ENCODE assay signal across 12 mouse cellular contexts in genomic region chr4:139716477-139717169, GRCm38 (mm10).
DNase-seq lines count a peak whose midpoint lies in the region; ATAC-seq and TF ChIP-seq lines count a peak whose summit lies in the region.
"Had no signal": no experiment of that assay in that cellular context is flagged by ENCODE, and none has a peak within 500 bp of the region (broad histone marks: within the 10 kb centered on the region; RNA-seq: fewer than 3 reads in every experiment).

No protein-coding gene starts in this region.

- no peak overlapping the region for H3K4me2 ChIP-seq in forebrain, postnatal 0 days (ENCODE audit: low read depth)
- H3K4me2 ChIP-seq in forebrain, embryonic 14.5 days (ENCODE audit: low read length) = no peak overlapping the region
- H3K4me2 ChIP-seq in heart, embryonic 12.5 days = no peak overlapping the region
- no peak overlapping the region for H3K4me2 ChIP-seq in intestine, embryonic 16.5 days (ENCODE audit: low read depth, low read length)
- H3K4me2 ChIP-seq: heart, embryonic 13.5 days had no signal

- TF ChIP-seq CTCF in forebrain, postnatal 0 days (IDR thresholded peaks at IDR 0.05; ENCODE audit: low read depth) = no peak
- TF ChIP-seq CTCF in layer of hippocampus, adult 2 months (conservative IDR thresholded peaks at IDR 0.05) = no peak

- no peaks in the 10 kb centered on the region for H3K36me3 ChIP-seq in forebrain, postnatal 0 days (ENCODE audit: insufficient read depth)
- no peaks in the 10 kb centered on the region for H3K36me3 ChIP-seq in forebrain, embryonic 14.5 days (ENCODE audit: control insufficient read depth, insufficient read depth, low read length)
- H3K36me3 ChIP-seq in heart, embryonic 12.5 days = no peaks in the 10 kb centered on the region
- no peaks in the 10 kb centered on the region for H3K36me3 ChIP-seq in intestine, embryonic 16.5 days (ENCODE audit: control insufficient read depth, insufficient read depth, low read length)
- H3K36me3 ChIP-seq: heart, embryonic 13.5 days had no signal

- no peak overlapping the region for H3K27ac ChIP-seq in forebrain, postnatal 0 days (ENCODE audit: low read depth, low read length)
- no peak overlapping the region for H3K27ac ChIP-seq in forebrain, embryonic 14.5 days (ENCODE audit: low read depth, low read length)
- H3K27ac ChIP-seq in layer of hippocampus, adult 2 months = no peak overlapping the region
- no peak overlapping the region for H3K27ac ChIP-seq in heart, embryonic 12.5 days (ENCODE audit: poor library complexity, severe bottlenecking)
- H3K27ac ChIP-seq in intestine, embryonic 16.5 days (ENCODE audit: low read length) = no peak overlapping the region
- H3K27ac ChIP-seq: heart, embryonic 13.5 days had no signal

- no peak overlapping the region for H3K4me3 ChIP-seq in forebrain, postnatal 0 days (ENCODE audit: low read depth, low read length)
- no peak overlapping the region for H3K4me3 ChIP-seq in forebrain, embryonic 14.5 days (ENCODE audit: low read depth, low read length)
- H3K4me3 ChIP-seq in layer of hippocampus, adult 2 months = no peak overlapping the region
- no peak overlapping the region for H3K4me3 ChIP-seq in heart, embryonic 12.5 days
- H3K4me3 ChIP-seq in intestine, embryonic 16.5 days (ENCODE audit: low read length) = no peak overlapping the region
- H3K4me3 ChIP-seq: heart, embryonic 13.5 days had no signal

- ATAC-seq in forebrain, postnatal 0 days = peak; percentile 36; the same call in 1 of the 2 replicates
- ATAC-seq in forebrain, embryonic 14.5 days = no peak
- no peak for ATAC-seq in heart, embryonic 12.5 days (ENCODE audit: insufficient number of reproducible peaks, low FRiP score)
- ATAC-seq in intestine, embryonic 16.5 days = no peak
- ATAC-seq: forebrain, embryonic 16.5 days had no signal

- peak; percentile 20 for DNase-seq in forebrain, postnatal 0 days
- DNase-seq in forebrain, embryonic 14.5 days (ENCODE audit: low spot score) = no peak
- DNase-seq in adrenal gland, adult (ENCODE audit: inconsistent age in 2 of 2, low spot score in 1 of 2) = peak; percentile 91 to 94
- peak; percentile 39 to 54 for DNase-seq in layer of hippocampus, adult 2 months (ENCODE audit: low spot score in 2 of 2)
- peak; percentile 36 to 48 for DNase-seq in right cerebral cortex, postnatal 10 days (ENCODE audit: low spot score in 2 of 2)
- DNase-seq in lung, postnatal 25 days (ENCODE audit: low spot score) = no peak
- DNase-seq: retina, postnatal 1 day; thymus, adult 2 months had no signal

- H3K9ac ChIP-seq in forebrain, postnatal 0 days = no peak overlapping the region
- no peak overlapping the region for H3K9ac ChIP-seq in forebrain, embryonic 14.5 days (ENCODE audit: low read length)
- no peak overlapping the region for H3K9ac ChIP-seq in heart, embryonic 12.5 days
- no peak overlapping the region for H3K9ac ChIP-seq in intestine, embryonic 16.5 days (ENCODE audit: low read depth, low read length)
- H3K9ac ChIP-seq: heart, embryonic 13.5 days had no signal

- H3K27me3 ChIP-seq in forebrain, postnatal 0 days (ENCODE audit: insufficient read depth, low read length) = no peaks in the 10 kb centered on the region
- H3K27me3 ChIP-seq in forebrain, embryonic 14.5 days (replicated peaks; ENCODE audit: control insufficient read depth, insufficient read depth, low read length) = no peaks in the 10 kb centered on the region; the same call in 1 of the 2 replicates
- H3K27me3 ChIP-seq in heart, embryonic 12.5 days (replicated peaks) = peaks cover 47% of the 10 kb centered on the region
- H3K27me3 ChIP-seq in intestine, embryonic 16.5 days (replicated peaks; ENCODE audit: control insufficient read depth, insufficient read depth, low read length) = 0 out of 2 replicates have a peak, but pooled peaks cover 3% of the 10 kb centered on the region

- WGBS in forebrain, postnatal 0 days = 77% methylated on average over 10 of the region's 10 CpGs
- 87% methylated on average over 10 of the region's 10 CpGs for WGBS in forebrain, embryonic 14.5 days
- 79% methylated on average over 10 of the region's 10 CpGs for whole genome bisulfite sequencing in heart, embryonic 12.5 days
- 82% methylated on average over 10 of the region's 10 CpGs for WGBS in intestine, embryonic 16.5 days

- H3K4me1 ChIP-seq in forebrain, postnatal 0 days (ENCODE audit: insufficient read depth) = no peaks in the 10 kb centered on the region
- H3K4me1 ChIP-seq in forebrain, embryonic 14.5 days (ENCODE audit: control insufficient read depth, insufficient read depth, low read length) = no peaks in the 10 kb centered on the region
- no peaks in the 10 kb centered on the region for H3K4me1 ChIP-seq in heart, embryonic 12.5 days (replicated peaks)
- H3K4me1 ChIP-seq in intestine, embryonic 16.5 days (ENCODE audit: control insufficient read depth, insufficient read depth, low read length) = no peaks in the 10 kb centered on the region
- H3K4me1 ChIP-seq: heart, embryonic 13.5 days had no signal

- H3K9me3 ChIP-seq in forebrain, postnatal 0 days (ENCODE audit: low read length) = no peaks in the 10 kb centered on the region
- H3K9me3 ChIP-seq in forebrain, embryonic 14.5 days (replicated peaks; ENCODE audit: control insufficient read depth, low read length) = no peaks in the 10 kb centered on the region
- H3K9me3 ChIP-seq in heart, embryonic 12.5 days (replicated peaks) = no peaks in the 10 kb centered on the region
- no peaks in the 10 kb centered on the region for H3K9me3 ChIP-seq in intestine, embryonic 16.5 days (ENCODE audit: control insufficient read depth, low read length)
- H3K9me3 ChIP-seq: heart, embryonic 13.5 days had no signal

Comparison
In these comparisons a context has a peak if more than half of its experiments do, and no peak if none do; other contexts are left out.
1. DNase-seq: peak in forebrain, postnatal 0 days (single experiment), adrenal gland, adult (2 of 2), layer of hippocampus, adult 2 months (2 of 2) and right cerebral cortex, postnatal 10 days (2 of 2); none in forebrain, embryonic 14.5 days (single experiment) and lung, postnatal 25 days (single experiment).